Mouse (Mus musculus): ENCODE measurements around the gene Cort. TPM values are rescaled to one million over a fixed set of nuclear protein-coding genes. Genes with fewer than 3 reads are reported as not detected.
A peak's percentile ranks its signal among the peaks of the same experiment; 100 is the strongest.

Cort gene
- polyA plus RNA-seq, 1 experiment from 2014 or later = not detected

DNA sequence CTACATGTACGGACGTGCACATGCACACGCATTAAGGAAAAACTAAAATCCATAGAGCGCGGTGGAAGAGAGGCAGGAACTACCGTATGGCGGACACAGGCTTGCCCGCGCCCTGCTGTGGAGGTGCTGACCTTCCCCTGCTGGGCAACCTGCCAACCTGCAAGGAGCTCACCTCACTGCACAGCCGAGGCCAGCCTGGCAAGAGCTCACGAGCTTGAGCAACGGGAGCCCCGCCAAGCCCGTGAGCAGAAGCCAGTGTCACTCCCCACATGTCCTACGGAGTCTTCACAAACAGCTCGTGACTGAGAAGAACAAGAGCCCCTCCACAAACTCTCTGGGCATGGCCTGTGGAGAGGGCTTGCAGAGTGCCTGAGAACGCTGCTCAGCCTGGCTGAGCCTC lies 45.0 kb downstream of the Cort start:
- Histone ChIP-seq H3K4me1 (peaks cover 17% of the 10 kb centered on the region), H3K4me3 (no peak overlapping the region), H3K27ac (no peak overlapping the region), H3K9ac (no peak overlapping the region), H3K27me3 (replicated peaks) (no peaks in the 10 kb centered on the region), H3K9me3 (replicated peaks) (no peaks in the 10 kb centered on the region), H3K4me2 (no peak overlapping the region), H3K36me3 (peaks cover 3% of the 10 kb centered on the region; the same call in 1 of the 2 replicates)
- WGBS (ENCODE audit: insufficient replicate concordance) = 81% methylated on average over 17 of the region's 17 CpGs
- 0 out of 2 replicates have a peak, but pooled peaks have one; percentile 49 for ATAC-seq

DNA sequence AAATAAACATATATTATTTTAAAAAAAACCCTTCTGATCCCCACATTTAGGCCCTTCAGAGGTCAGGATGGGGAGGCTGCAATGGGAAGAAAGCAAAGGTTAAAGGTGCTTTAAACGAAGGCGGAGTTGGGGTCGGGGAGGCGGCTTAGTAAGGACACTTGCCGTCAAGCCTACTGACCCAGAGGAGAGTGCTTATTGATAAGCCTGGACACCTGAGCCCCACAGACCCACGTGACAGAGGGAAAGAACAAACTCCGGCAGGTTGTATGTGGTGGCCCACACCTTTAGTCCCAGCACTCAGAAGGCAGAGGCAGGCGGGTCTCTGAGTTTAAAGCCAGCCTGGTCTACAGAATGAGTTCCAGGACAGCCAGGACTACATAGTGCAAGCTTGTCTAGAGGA lies 46.5 kb downstream of the Cort start:
- Histone ChIP-seq H3K9ac (no peak overlapping the region), H3K4me3 (no peak overlapping the region), H3K27ac (no peak overlapping the region), H3K4me1 (peaks cover 27% of the 10 kb centered on the region), H3K36me3 (peaks cover 10% of the 10 kb centered on the region), H3K4me2 (no peak overlapping the region), H3K27me3 (replicated peaks) (no peaks in the 10 kb centered on the region), H3K9me3 (replicated peaks) (no peaks in the 10 kb centered on the region)
- 80% methylated on average over 8 of the region's 8 CpGs for WGBS (ENCODE audit: insufficient replicate concordance)
- ATAC-seq = no peak

DNA sequence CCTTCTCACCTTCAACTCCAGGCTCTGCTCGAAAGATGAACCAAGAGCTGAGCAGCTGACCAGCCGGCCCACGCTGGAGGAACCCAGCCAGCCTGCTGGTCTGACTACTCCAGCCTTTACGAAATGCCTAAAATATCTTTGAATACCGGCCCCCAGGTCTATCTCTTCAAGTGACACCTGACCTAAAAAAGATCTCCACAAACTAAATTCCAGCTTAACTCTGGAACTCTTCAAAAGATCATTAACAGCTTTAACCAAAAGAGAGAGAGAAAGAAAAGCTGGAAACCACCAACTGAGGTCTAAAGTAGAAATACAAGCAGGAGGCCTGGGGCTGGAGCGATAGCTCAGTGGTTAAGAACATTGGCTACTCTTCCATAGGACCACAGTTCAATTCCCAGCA lies 46.9 kb downstream of the Cort start:
- Histone ChIP-seq H3K4me2 (no peak overlapping the region), H3K9ac (no peak overlapping the region), H3K4me3 (no peak overlapping the region), H3K4me1 (peaks cover 27% of the 10 kb centered on the region), H3K27ac (no peak overlapping the region), H3K27me3 (replicated peaks) (no peaks in the 10 kb centered on the region), H3K36me3 (peaks cover 15% of the 10 kb centered on the region), H3K9me3 (replicated peaks) (no peaks in the 10 kb centered on the region)
- ATAC-seq = no peak
- 66% methylated on average over 6 of the region's 6 CpGs for WGBS (ENCODE audit: insufficient replicate concordance)

DNA sequence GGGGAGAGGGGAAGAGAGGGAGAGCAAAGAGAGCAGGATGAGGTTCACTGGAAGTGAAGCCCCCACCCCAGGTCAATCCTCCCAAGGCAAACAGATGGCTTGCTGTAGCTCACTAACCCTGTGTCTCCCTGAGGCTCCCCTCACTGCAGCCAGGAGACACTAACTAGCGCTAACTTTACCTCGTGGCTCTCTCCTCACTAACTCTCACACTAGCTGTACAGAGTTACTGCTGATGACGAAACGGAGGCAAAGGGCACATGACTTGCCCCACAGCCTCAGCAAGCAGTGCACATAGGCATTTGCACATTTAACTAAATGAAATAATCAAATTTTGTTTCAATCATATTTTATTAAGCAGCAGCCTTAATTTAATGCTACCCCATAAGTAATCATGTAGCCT lies 48.3 kb downstream of the Cort start:
- Histone ChIP-seq H3K36me3 (peaks cover 21% of the 10 kb centered on the region), H3K9ac (no peak overlapping the region), H3K27me3 (replicated peaks) (no peaks in the 10 kb centered on the region), H3K9me3 (replicated peaks) (no peaks in the 10 kb centered on the region), H3K4me1 (peaks cover 27% of the 10 kb centered on the region), H3K4me2 (no peak overlapping the region), H3K27ac (no peak overlapping the region), H3K4me3 (no peak overlapping the region)
- WGBS (ENCODE audit: insufficient replicate concordance) = 49% methylated on average over 4 of the region's 4 CpGs
- no peak for ATAC-seq

DNA sequence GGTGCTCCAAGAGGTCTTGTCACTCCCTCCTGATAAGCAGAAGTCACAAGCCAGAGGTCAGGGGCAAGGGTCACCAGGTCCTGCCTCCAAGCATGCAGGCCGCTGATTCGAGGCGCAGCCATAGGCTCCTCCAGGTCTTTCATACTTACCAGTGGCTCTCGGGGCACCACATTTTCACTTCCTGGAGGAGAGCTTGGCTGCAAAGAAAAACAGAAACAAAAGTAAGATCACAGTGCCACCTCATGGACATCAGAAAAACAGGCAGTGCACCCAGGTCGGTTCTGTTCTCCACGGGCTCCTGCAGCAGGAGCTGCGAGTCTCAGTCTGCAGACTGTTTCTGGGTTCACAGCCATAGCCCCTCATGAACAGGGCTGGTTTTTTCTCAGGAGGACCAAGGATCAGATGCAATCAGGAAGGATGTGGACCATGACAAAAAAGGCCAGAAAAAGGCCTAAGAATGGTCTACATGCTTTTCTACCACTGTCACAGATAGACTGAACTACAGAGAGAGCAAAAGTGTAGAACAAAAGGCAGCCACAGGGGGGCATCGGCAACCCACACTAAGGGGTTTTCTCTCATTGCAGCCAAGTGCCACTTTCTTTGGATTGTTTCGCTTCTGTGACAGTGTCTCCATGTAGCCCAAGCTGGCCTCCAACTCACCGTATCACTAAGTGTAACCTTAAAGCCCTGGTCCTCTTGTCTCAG lies 50.5 kb downstream of the Cort start:
- Histone ChIP-seq H3K9ac (no peak overlapping the region), H3K27ac (0 out of 2 replicates have a peak overlapping the region, but pooled peaks have one; percentile 4), H3K36me3 (peaks cover 38% of the 10 kb centered on the region), H3K4me1 (peaks cover 22% of the 10 kb centered on the region), H3K4me3 (no peak overlapping the region), H3K9me3 (replicated peaks) (no peaks in the 10 kb centered on the region), H3K4me2 (no peak overlapping the region), H3K27me3 (replicated peaks) (no peaks in the 10 kb centered on the region)
- ATAC-seq = peak; percentile 46
- 36% methylated on average over 10 of the region's 10 CpGs for WGBS (ENCODE audit: insufficient replicate concordance)

- no peak for ATAC-seq
- Histone ChIP-seq H3K9ac (no peak overlapping the region), H3K4me1 (peaks cover 25% of the 10 kb centered on the region), H3K4me2 (no peak overlapping the region), H3K27me3 (replicated peaks) (no peaks in the 10 kb centered on the region), H3K27ac (no peak overlapping the region), H3K4me3 (no peak overlapping the region), H3K36me3 (peaks cover 37% of the 10 kb centered on the region), H3K9me3 (replicated peaks) (no peaks in the 10 kb centered on the region)
- 89% methylated on average over 13 of the region's 13 CpGs for WGBS (ENCODE audit: insufficient replicate concordance)
Measured at GRCm38 (mm10) chr4:149075073-149075472, 51.5 kb downstream of the Cort start.

Other genes starting within 250 kb of the Cort start
- 31.8 and 34.7 TPM in 2 replicates for gene Pex14, start 26.9 kb downstream of the Cort start, polyA plus RNA-seq (2016; fragmentation: Nextera tagmentation; extraction: Ambion mirVana)
- gene Dffa, start 22.6 kb downstream of the Cort start, polyA plus RNA-seq (2016; fragmentation: Nextera tagmentation; extraction: Ambion mirVana) = 24.4 and 25.3 TPM in 2 replicates
- 23.2 and 25.9 TPM in 2 replicates for gene Cenps, start 10.9 kb upstream of the Cort start, polyA plus RNA-seq (2016; fragmentation: Nextera tagmentation; extraction: Ambion mirVana)
- 88.5 and 91.3 TPM in 2 replicates for gene Pgd, start 40.0 kb upstream of the Cort start, polyA plus RNA-seq (2016; fragmentation: Nextera tagmentation; extraction: Ambion mirVana)
- 9.1 and 9.2 TPM in 2 replicates for gene Kif1b, start 180.9 kb upstream of the Cort start, polyA plus RNA-seq (2016; fragmentation: Nextera tagmentation; extraction: Ambion mirVana)

Measured in liver, embryonic 12.5 days (tissue).